Mouse (Mus musculus): ENCODE results near the gene Zdhhc20. TPM values are rescaled to one million over a fixed set of nuclear protein-coding genes. Genes with fewer than 3 reads are reported as not detected.
"Not testable (repeated sequence)": the region's sequence is repeated elsewhere in the genome, so short reads cannot be mapped to it uniquely, and the experiment has no call there.

The Zdhhc20 gene
- total RNA-seq (2022), result 10 to 100 TPM; 43.9 to 48.4 (median 46.2) TPM

DNA sequence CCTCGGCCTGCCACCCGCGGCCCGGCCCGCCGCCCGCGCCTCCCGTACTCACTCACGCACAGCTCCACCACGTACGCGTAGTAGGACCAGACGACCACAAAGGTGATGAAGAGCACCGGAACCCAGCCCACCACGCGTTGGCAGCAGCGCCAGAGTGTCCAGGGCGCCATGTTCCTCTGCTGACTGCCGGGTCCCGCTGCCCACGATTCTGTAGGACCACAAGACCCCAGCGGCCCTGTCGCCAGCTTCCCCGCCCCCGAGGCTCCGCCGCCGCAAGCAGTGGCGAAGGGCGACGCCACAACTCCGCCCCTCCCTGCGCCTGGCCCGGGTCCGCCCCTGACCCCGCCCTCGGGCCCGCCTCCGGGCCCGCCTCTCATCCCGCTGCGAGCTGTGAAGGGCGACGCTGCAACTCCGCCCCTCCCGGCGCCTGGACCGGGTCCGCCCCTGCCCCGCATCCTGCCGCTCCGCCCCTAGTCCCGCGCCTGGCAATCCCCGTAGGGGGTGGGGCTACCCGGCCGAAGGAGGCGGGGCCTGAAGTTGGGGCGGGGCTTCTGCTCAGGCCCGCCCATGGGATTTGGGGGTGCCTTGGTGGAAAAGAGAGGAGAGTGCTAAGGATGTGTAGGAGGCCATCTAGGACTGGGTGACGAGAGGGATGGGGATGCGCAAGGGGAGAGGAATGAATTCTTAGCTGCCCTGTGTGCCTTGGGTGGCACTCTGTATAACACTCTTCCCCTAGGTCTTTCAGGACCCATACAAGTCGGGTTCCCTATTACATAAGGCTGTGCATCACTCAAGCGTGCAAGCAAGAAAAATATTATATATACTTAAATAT, at the start of gene Zdhhc20:
Zdhhc20 (minus strand) TSS at position 266 of the 832 bp plus-strand sequence.
- DNase-seq (ENCODE audit: low spot score in 2 of 2), result peak; percentile 93 to 94

DNA sequence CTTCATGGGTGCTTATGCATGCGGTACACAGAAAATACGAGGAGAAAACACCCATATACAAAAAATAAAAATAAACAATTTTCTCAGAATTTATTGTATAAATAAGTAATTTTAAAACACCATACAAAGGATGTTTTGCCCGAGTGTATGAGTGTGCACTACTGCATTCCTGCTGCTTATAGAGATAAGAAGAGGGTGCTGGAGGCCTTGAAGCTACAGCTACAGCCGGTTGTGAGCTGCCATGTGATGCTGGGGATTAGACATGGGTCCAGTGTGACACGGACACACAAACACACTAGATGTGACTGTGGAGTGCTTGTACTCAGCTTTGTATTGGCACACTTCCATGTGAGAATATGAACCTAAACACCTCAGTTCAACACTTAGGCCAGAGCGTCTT, 47.2 kb upstream of the Zdhhc20 start:
- no peak for DNase-seq (ENCODE audit: low spot score in 2 of 2)

DNA sequence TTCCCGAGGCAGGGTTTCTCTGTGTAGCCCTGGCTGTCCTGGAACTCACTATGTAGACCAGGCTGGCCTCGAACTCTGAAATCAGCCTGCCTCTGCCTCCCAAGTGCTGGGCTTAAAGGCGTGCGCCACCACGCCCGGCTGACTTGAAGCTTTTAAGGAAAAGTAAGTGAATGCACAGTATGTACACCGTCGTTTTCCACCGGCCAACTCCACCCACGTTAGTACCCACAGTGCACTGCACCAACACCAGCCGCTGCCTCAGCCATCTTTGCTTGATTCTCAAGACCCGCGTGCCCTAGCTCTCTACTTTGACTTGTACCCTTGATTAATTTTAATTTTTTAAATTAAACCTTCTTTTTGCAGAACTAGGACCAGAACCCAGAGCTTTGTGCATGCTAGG, 44.6 kb upstream of the Zdhhc20 start:
- DNase-seq (ENCODE audit: low spot score in 2 of 2), result no peak

DNA sequence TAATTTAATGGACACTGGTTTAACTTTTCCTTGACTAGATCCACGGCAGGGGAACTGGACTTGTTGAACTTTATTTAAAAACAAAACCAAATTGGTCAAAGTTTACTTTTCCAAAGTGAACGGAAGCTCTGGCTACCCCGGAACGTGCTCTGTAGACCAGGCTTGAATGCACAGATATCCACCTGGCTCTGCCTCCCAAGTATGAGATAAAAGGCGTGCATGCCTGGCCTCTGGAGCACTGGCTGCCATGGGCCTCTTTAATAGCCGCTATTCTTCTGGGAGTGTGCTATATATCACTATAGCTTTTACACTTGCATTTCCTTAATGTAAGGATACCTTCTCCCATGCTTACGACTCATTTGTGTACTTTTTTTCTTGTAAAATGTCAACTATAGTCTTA, 43.5 kb upstream of the Zdhhc20 start:
- DNase-seq (ENCODE audit: low spot score in 2 of 2), result no peak

DNA sequence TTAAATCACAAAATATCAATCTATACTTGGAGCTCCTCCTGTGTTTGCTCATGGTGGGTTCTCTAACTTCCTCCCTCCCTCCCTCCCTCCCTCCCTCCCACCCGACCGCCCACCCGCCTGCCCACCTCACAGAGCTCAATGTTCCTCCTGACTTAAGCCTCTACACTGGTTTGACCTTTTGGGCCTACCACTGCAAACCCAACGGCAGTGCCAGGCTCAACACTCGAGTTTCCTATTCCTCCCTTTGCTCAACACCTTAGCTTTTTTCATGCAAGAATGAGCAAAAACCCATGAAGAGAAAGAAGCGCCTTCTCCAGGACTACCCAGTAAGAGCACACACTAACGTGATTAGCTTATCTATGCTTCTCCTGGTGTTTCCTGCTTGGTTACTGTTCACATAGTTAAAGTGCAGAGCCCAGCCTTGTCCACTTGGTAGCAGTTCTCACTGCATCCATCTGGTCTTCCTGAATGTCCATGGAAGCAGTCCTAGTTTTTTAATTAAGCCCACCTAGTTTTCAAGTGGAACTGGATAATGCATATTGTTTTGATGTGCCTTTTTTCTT, 42.9 kb upstream of the Zdhhc20 start:
- DNase-seq (ENCODE audit: low spot score in 2 of 2), result no peak

DNA sequence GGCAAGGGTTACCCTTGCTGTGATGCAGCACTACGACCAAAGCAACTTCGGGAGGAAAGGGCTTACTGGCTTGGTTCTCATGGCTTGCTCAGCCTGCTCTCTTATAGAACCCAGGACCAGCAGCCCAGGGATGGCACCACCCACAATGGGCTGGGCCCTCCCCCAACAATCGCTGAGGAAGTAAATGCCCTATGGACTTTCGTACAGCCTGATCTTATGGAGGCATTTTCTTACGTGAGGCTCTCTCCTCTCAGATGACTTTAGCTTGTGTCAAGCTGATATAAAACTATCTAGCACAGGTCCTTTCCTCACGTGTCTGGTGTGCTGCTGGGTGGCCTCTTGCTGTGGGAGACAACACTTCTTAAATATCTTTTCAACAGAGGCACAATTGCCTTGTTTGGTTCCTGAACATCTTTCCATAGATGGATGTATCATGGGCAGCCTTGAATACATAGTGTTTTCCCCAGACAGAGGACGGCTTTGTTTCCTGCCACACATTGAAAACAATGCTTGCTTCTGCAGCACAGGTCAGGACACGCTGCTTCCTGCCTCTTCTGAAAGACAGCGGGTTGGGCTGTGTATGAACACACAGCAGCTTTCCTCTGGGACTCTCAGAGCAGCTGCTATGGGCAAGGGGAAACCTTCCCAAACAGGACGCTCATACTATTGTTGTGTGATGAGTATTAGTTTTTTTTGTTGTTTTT, 31.5 kb upstream of the Zdhhc20 start:
- DNase-seq (ENCODE audit: low spot score in 2 of 2), result peak; percentile 35 to 45

DNA sequence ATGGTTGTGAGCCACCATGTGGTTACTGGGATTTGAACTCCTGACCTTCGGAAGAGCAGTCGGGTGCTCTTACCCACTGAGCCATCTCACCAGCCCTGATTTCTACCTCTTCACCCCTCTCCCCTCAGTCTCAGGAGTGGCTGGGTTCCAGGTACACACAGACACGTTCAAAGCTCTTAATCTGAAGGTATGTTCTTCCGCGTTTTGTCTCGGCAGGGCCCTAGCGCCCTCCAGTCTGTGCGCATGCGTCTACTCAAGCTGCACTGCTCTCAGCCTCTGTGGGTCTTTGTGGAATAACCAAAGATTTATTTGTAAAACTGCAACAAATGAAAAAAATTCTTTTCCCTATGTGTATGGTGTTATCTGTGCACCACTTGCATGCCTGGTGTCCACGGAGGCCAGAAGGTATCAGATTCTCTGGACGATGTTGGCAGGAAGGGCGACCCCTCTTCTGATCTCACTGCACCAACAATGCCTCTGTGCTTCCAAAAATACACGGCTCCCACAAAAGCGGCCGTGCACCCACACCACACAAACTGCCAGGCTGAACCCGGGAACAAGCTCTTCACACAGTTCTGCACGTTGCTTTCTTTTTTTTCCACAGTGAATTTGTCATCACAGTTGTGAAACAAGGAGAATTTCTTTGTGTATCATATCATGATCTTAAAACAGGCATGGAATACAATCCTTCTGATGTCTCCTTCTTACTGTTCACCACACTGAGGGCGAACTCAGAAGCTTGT, 30.7 kb upstream of the Zdhhc20 start:
- no peak for DNase-seq (ENCODE audit: low spot score in 2 of 2)

DNA sequence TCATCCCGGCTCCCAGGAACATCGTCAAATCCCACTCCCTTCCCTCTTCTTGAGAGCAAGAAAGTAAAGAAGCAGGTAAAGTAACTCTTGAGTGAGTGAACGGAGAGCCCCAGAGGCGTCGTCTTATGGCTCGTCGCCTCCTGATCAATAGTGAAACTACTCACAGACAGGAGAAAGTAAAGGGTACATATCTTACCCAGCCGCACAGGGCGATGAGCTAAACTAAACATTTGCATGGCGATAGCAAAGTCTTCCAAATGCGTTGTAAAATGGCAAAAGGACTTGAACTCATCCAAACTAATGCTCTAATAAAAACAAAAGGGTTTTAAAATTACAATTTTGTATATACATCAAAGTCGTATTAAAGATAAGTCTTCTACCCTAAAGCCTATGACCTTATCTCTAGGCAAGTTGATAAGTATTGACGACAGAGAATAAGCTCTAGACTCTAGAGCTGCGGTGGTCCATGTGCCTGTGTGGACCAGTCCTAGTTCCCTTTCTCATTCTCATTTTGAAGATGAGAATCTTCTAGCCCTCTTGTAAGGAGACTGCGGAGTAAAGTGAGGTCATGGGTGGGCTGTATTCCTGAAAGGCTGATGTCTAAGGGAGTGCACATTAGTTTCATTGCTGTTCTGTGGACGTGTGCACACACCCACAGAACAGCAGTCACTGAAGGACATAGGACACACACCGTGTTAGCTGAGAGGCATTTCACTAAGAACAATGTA, 29.2 kb upstream of the Zdhhc20 start:
- no peak for DNase-seq (ENCODE audit: low spot score in 2 of 2)

DNA sequence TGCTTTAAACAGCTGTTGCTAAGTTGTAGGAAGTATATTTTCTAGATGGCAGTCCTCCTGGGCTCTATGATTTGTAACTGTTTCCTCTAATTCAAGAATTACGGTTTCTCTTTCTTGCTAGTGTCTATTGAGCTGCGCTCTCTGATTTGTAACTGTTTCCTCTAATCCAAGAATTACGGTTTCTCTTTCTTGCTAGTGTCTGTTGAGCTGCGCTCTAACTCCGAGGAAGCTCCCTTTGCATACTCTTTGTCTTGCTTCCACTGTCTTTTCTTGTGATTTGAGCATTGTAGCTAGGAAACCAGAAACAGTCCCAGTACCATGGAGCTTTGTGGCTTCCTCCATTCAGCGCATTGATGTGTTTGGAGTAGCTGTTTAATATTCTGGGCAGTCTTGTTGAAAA, 25.3 kb upstream of the Zdhhc20 start:
- DNase-seq (ENCODE audit: low spot score in 2 of 2), result no peak

DNA sequence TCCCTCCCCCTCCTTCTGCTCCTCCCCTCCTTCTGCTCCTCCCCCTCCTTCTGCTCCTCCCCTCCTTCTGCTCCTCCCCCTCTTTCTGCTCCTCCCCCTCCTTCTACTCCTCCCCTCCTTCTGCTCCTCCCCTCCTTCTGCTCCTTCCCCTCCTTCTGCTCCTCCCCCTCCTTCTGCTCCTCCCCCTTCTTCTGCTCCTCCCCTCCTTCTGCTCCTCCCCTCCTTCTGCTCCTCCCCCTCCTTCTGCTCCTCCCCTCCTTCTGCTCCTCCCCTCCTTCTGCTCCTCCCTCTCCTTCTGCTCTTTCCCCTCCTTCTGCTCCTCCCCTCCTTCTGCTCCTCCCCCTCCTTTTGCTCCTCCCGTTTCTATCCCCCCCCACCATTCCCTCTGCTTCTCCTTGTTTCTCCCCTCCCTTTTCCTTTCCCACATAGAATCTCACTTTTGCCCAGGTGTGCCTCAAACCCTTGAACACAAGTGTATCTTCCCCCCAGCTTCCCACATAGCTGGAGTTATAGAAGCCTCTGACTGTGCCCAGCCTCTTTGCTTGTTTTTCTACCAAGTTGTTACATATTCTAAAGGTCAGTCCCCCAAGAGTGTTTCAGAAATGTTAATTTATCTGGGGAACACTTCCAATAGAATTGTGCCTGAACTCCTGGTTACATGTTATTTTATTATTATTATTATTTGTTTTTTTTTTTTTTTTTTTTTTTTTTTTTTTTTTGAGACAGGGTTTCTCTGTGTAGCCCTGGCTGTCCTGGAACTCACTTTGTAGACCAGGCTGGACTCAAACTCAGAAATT, 22.3 kb upstream of the Zdhhc20 start:
- DNase-seq (ENCODE audit: low spot score in 2 of 2), result not testable (repeated sequence)

DNA sequence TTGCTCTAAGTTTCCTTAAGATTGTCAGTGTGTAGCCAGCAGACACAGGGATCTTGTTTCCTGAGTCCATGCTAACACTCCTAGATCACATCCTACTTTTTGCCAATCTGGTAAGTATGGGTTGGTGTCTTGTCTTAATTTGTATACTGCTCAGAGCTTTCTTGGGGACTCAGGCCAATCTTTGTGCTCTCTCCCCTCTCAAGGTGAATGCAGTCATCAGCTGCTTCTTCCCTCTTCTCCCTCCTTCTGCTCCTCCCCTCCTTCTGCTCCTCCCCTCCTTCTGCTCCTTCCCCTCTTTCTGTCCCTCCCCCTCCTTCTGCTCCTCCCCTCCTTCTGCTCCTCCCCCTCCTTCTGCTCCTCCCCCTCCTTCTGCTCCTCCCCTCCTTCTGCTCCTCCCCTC, 21.7 kb upstream of the Zdhhc20 start:
- DNase-seq (ENCODE audit: low spot score in 2 of 2), result not testable (repeated sequence)

DNA sequence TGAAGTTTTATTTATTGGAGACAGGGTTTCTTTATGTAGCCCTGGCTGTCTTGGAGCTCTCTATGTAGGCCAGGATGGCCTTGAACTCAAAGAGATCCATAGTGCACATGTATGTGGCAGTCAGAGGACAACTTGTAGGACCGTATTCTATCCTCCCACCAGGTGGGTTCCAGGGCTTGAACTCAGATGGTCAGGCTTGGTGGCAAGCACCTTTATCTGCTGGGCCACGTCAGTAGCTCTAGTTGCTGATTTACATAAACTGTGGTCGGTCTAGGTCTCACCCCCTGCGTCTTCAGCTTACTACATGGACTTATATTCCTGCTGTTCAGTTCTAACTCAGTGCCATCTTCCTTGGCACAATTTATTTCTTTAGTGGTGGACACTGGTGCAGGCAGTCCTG, 21.2 kb upstream of the Zdhhc20 start:
- no peak for DNase-seq (ENCODE audit: low spot score in 2 of 2)

DNA sequence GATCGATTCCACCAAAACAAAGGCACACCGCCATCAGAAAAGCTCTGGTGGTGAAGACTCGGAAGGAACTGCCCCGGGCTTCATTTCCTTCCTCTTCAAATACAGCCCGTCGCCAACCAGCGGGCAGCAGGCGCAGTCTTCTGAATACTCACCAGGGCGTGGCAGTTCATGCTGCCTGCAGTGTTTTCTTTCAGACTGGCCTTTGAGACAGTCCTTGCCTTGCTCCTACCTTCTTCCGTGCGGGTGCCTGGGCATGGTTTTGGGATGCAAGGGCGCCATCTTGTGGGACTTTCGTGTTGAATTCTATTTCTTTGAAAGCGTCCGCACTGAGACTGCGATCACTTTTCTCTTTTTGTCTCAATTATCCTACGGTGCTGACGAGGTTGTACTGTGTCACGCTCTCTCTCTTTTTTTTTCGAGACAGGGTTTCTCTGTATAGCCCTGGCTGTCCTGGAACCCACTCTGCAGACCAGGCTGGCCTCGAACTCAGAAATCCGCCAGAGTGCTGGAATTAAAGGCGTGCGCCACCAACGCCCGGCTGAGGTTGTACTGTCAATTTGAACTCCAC, 20.5 kb upstream of the Zdhhc20 start:
- peak; percentile 77 to 90 for DNase-seq (ENCODE audit: low spot score in 2 of 2)

DNA sequence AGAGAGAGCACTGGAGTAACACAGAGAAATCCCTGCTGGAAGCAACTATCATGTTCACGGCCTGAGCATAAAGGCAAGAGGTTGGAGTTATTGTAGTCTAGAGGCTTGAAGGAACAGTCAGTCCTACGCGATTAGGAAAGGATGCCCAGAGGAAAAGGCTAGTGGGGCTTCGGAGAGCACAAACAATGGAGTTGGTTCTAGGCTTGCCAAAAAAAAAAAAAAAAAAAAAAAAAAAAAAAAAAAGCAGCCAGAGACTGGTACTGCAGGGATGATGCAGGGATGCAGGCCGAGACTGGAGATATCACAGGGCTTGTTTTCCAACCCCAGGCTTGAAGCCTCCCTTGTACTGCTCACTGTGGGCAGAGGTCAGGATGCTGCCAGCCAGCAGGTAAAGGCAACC, 19.2 kb upstream of the Zdhhc20 start:
- DNase-seq (ENCODE audit: low spot score in 2 of 2), result no peak

DNA sequence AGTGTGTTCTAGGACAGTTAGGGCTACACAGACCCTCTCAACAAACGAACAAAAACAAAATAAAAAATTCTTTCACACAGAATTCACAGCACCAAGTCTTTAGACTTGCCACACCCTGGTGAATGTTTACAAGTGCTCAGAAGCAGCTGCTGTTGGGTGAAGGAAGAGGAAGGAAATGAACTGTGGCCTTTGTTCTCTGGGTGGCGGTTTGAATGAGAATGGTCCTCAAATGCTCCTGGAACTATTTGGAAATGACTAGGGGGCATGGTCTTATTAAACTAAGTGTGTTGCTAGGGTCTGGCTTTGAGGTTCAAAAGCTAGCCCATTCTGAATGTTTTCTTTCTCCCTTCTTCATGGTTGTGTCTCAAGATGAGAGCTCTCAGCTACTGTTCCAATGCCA, 18.4 kb upstream of the Zdhhc20 start:
- no peak for DNase-seq (ENCODE audit: low spot score in 2 of 2)

DNA sequence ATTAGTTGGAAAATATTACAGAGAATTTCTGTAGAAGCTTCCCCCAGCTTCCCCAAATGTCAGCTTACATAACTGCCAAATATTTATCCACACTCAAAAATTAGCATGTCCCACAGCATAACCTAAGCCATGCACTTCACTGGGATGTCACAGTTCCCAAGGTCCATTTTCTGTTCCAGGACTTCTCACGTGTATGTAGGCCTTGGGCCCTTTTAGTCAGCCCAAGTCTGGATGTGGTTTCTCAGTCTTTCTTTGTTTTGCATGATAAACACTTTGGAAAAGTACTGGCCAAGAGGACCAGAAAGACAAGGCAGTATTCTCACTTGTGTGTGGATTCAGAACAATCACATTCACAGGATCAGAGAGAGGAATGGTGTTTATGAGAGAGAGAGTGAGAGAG, 11.9 kb upstream of the Zdhhc20 start:
- DNase-seq (ENCODE audit: low spot score in 2 of 2), result no peak

DNA sequence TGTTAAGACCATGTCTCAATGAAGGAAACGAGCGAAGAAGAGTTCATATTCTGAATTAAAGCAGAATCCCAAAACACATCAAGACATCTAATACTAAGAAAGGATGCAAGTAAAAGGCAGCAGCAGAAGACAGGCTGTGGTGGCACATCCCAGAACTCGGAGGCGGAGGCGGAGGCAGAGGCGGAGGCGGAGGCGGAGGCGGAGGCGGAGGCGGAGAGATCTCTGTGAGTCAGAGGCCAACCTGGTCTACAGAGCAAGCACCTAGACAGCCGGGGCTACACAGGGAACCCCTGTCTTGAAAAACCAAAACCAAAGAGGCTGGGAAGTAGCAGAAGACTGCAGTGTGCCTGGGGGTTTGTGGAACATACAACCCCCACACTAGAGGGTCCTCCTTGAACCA, 6.8 kb upstream of the Zdhhc20 start:
- DNase-seq (ENCODE audit: low spot score in 2 of 2), result no peak

DNA sequence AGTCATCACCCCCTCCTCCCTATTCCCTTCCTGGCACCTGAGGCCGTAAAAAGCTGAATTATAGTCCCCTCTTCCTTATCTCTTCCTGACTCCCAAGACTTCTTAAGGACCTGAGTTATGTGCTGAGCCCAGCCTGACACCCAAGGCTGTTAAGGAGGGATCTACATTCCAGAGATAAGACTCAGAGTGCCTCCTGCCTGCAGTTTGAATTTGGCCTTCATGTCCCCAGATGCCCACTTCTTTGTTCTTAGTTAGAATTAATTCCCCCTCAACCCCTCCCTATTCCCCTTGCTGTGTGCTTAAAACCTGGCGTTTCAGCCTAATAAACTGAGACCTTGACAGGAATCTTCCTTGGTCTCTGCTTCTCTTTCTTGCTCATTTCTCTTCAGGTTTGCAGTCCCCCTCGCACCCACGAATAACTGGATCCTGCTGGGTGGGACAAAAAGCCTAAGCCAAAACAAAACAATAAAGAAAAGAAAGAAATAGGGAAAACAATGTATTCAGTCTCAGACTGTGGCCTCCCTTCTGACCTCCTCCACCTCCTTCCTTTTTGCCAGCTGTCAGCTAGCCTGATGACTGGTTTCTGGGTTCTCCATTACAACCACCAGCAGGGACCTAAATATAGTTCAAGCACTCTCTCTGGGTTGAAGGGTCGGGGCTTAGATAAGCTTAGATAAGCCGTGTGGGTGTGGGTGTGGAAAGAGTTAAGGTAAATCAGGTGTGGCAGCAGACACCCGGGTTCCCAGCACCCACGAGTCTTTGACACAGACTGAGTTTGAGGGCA, 6.2 kb upstream of the Zdhhc20 start:
- DNase-seq (ENCODE audit: low spot score in 2 of 2), result not testable (repeated sequence)

DNA sequence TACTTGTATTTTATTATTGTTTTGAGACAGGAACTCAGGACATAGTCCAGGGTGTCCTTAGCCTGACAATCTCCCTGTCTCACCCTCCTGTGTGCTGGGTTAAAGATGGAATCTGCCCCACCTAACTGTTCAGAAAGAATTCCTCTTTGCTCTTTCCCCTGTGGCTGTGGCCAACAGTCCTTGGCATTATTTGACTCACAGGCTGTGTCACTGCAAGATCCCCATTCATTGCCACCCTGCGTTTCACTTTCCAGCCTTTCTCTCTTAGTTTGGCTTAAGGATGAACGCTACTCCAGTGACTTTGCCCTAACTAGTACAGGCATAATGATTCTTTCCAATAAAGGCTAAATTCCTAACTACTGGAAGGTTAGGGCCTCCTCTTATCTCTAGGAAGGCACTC, 4.3 kb upstream of the Zdhhc20 start:
- no peak for DNase-seq (ENCODE audit: low spot score in 2 of 2)
